Mouse (Mus musculus): ENCODE measurements around the gene Trappc1.

DNA sequence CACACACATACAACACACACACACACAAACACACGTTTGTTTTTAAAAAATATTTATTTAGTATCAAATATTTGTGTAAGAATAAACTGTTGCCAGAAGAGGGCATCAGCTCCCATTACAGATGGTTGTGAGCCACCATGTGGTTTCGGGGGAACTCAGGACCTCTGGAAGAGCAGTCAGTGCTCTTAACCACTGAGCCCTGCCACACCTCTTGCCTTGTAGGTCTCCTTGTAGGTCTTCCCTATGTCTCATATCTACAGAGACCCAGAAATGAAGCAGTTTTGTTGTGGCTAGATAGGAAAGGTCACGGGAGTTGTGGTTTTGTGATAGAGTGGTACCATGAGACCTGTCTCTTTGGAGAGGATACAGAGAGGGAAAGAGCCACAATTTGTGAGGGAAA lies 10.1 kb downstream of the Trappc1 start:
- TF ChIP-seq CTCF (IDR thresholded peaks at IDR 0.05; ENCODE audit: low read depth): peak; percentile 52
- TF ChIP-seq EP300 (optimal IDR thresholded peaks at IDR 0.05): no peak

All from stomach, postnatal 0 days (tissue).